Mouse (Mus musculus) lung, adult 2 months (tissue): Measurements from ENCODE around the gene Olfr714.

ENCODE experiments used
- CTCF ChIP-seq: fragments of 200-500 bp; IDR thresholded peaks from 2 replicates; pipeline ENCODE4 v1.5.1; 2011; ENCODE audit warnings: mild to moderate bottlenecking, low read length, control low read depth; ENCODE audit not compliant: insufficient read depth
- POLR2A ChIP-seq: fragments of 200-500 bp; IDR thresholded peaks from 2 replicates; pipeline ENCODE4 v1.6.1; 2011; ENCODE audit warnings: low read depth, mild to moderate bottlenecking, control low read depth, low read length, borderline replicate concordance; ENCODE audit errors: extremely low read depth

DNA sequence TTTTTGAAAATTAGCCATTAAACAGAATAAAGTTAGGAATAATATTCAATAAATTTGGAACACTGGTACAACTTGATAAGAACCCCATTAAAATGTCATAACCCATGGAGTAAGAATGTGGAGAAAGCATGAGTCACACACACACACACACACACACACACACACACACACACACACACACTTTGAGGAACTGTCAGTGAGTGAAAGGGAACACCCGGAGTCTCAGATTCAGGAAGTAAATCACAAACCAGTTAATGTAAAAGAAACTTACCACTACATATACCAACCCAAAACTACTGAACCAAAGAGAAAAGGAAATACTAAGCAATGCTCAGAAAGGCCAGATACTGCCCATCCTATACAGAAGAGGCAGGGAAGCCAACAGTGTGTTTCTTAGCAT lies 26.4 kb upstream of the Olfr714 start:
- TF ChIP-seq POLR2A (no peak), CTCF (no peak)
